Mouse (Mus musculus) heart, adult 11 months (tissue): ENCODE measurements around the gene Hs3st5.

ENCODE experiments used
- DNase-seq: peaks from one replicate; pipeline ENCODE4 v3.0.0; 2022

The Hs3st5 gene

DNA sequence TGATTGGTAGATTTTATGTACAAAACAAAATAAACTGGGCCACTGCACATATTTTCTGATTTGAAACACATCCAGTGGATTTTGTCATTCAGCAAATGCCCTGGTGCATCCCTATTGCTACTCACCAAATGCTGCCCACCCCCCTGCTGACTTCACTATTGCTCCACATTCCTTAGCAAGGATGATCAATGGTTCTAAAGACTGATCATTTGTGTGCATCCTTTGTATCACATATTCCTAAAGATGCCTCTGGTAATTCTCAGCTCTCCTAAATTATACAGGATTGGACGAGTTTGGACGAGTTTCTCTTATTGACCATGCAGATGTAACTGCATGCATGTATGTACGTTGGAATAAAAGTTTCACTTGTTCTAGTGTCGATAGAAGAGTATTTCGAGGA is 52.1 kb downstream of the Hs3st5 start:
- DNase-seq = no peak

DNA sequence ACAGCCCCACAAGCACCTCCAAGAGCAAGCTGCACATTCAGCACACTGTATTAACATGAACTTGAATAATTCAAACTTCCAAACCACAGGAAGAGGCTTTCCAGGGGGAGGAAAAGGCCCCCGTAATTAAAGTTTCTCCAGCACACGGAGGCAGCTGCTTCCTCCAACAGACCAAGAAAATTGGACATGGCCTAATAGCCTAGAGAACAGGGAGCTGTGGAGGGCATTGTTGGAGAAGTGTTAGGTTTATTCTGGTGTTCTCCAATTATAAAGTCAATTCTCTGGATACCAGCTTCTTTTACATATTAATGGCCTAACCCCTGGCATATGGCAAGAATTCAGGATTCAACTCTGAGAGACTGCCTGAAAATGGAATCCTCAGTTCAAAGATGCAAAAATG is 60.6 kb downstream of the Hs3st5 start:
- no peak for DNase-seq

DNA sequence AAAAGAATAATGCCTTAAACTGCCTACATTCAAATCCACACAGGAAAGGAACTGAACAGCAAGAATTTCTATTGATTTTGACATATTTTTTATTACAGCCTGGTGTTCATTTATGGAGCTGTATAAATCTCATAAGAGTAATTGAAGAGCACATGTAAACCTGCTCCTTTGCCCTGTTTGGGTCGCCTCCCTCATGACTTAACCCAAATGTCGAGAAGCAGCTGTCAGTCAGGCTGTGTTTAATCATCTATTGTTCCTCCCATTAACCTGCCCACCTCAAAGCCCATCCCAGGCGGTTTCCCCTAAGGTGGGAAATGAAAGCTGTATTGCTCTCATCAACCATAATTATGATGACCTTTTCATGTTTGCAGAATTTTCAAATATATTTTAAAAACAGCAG is 65.9 kb downstream of the Hs3st5 start:
- DNase-seq = no peak

DNA sequence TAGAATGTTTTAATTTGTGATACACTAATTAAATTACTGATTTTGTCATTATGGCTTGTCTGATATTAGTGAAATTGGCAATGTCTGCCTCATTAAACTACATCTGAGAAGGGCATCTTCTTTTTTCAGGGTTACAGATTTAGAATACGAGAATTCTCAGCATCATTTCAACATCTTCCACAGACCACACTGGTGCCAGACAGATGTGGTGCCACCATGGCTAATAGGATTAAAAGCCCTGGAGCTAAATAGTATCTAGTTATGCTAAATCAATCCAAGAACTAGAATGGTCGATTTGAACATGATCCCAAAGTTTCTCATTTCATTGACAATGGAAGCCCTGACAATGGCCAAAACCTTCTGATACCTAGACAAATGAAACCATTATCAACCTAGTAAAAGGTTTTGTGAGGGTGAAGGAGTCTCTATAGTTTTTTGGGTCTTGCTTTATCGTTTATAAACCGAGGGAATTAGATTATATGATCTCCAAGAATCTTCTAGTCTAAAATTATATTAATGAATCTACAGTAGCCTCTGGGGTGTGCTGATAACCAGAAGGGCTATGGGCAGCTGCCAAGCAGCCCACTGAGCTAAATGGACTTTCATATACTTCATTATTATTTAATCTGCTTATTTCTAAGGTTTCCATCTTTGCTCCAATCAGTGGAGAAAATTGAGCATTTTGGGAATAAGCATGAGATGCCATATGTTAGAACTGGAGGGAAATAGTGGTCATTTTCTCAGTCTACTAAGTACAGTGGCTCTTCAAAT is 71.9 kb downstream of the Hs3st5 start:
- DNase-seq = no peak

DNA sequence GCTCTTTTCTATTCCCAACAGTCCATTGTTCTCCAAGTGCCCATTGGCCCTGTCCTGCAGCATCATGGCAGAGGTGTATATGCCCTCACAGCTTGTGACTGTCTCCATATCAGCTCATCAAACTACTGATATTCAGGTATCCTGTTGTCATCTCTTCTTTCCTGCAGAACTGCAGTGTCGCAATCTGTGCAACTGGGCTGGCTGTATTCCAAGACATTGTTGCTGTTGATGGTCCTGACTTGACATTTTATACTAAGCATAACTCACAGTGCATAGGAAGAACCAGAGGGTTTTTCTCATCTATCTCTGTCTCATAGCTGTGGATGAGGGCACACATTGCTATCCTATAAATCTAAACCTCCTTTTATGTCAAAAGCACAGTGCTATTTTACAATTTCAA is 103.8 kb downstream of the Hs3st5 start:
- DNase-seq = no peak

DNA sequence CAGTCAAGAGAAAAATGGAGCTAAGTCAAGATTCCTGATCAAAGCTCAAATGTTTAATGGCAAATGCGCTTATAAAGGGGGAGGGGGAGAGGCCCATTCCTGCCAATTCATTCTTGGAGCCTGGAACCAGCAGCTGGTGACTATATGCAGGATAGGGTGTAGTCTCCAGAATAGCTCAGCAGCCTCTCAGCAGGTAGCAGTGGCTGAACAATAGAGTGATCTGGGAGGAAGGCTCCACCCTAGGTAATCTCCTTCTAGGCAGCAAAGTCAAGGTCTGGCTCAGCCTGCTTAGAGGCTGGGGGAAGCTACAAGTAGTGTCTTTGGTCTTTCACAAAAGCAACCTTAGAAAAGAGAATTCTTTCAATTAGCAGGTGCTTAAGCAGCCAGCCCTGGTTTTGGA is 104.8 kb downstream of the Hs3st5 start:
- DNase-seq = peak; percentile 75

DNA sequence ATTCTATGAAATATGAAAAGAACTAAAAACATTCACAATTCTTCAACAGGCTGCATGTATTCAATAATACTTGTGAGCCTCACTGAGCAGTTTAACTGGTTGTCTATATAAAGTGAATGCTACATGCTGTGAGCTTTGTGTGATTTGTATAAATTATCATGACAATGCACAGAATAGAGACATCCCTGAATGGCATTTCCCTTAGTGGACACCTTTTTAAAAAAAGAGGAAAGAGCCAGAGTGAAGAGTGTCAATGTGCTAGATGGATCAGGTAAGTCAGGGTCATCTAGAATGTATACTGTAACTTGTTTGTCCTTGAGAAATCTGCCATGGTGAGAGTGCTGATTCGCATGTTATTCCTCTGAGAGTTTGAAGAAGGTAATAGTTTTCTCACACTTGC is 116.4 kb downstream of the Hs3st5 start:
- no peak for DNase-seq

DNA sequence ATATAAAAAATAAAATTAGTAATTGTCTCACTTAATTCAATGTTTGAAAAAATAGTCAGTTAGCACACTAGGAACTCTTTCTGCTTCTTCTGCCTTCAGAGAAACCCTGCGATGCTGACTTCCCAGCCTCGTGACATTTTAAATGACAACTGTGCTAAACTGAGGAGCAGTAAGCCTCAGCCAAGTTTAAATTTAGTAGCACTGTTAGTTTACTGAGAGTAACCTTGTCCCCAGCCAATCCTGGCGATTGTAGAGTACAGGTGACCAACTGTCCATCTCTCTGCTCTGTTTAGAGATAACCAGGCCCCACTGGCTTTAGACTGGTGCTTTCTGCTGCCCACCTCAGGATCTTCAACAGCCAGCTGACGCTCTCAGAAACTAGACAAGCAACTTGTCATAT is 121.3 kb downstream of the Hs3st5 start:
- peak; percentile 97 for DNase-seq

DNA sequence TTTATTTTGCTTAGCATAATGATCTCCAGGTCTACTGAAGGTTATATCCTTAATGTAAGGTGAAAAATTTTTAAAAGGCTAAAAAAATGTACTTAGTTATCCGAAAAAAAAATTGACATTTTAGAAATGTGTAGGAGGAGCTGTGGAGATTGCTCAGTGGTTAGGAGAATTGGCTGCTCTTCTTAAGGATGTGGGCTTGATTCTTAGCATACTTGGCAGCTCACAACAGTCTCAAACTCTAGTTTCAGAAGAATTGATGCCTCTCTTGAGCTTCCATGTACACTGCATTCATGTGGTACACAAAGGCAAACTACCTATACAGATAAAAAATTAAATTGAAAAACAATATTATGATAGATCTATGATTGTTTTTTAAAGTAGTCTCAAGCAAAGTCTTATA is 125.1 kb downstream of the Hs3st5 start:
- DNase-seq = no peak

DNA sequence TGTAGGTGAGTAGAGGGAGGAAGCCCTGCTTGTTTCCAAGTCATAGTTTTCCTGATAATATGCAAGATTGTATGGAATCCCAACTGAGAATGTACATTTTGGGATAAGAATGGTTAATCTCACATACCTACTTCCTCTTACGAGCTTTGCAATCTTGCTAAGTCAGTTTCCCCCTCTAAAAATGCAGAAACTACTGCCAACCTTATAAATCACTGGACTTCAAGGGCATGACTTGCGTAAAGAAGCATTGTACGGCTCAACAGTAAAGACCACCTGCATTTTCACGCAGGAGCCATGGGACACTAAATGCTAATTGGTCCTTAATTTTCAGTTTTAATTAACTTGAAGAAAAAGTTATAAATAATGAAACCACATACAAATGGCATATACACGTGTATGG is 144.0 kb downstream of the Hs3st5 start:
- DNase-seq = no peak

DNA sequence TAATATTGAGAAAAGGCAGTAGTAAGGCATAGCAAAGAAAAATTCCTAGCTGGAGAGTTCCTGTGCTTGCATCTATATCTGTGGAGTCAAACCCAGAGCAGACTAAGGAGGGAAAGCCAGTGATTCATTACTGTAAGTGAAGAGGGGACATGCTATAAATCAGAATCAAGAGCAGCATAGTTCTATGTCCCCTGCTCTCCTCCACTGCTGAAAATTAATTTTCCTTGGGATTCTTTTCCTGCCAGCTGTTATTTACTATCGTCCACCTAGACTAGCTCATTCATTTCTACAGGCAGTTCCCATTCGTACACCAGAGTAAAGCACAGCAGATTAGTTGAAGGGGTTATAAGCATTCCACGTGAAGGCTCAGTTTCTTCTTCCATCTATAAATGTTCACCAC is 207.4 kb downstream of the Hs3st5 start:
- no peak for DNase-seq

DNA sequence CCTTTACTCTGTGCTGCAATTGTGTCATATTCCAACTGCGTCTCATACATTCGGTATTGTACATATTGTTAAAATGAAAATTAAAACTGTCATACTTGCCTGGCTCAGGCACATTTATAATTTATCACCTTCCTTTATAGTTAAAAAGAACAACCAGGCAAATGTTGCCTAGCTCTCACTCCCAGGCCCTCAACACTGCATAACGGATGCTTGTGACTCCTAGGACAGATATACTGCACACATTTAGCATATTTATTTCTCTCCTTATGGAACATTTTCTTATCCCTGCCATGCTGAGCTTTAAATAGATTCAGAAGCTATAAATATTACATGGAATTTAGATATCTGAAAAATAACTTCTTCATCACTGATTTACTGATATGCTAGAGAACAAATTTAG is 219.6 kb downstream of the Hs3st5 start:
- DNase-seq = no peak

DNA sequence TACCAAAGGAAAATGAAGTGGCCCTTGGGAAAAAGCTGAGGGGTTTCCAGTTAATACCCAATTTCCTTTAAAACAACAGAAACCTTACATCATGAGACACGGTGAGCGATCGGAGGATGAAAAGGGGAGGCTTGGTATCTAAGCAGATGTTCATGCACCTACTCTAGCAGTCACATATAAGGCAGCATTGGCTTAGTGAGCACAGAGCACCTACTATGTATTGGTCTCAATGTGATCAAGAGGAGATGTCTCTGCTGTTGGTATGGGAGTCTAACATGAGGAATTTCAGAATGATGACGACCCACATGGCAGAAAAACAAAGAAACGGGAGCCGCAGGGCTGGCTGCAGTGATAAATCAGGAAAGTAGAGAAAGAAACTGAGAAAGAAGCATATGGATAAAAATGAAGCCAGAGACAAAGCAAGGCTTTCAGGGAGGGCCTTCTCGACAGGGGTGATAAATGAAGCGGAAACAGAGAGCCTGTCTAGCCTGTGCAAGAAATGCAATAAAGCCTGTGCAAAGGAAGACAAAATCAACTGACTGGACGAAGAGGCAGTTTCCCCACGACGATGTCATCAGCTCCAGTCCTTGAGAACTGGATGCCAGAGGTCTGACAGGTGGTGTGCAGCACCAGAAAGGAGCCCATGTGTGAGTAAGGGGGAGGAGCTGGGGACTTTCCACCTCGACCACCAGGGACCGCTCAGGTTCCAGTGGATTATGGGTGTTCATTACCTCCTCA is 222.9 kb downstream of the Hs3st5 start:
- DNase-seq = no peak

DNA sequence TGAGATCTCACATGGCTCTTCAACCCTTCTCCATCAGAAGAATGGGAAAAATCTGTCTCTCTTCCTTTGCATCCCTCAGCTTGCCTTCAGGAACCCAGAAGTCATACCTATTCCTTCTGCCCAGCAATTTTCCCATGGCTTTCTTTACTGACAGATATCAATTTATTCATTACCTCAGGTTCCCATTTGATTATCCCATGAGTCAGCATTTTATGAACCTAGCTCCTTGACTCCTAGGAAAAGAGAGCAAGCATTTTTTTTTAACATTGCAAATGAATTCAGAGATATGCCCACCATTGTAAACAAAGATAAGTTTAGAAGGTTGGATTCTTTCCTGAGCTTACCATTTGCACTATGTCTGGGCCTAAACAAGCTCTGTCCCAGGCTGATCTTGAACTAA is 232.8 kb downstream of the Hs3st5 start:
- DNase-seq = no peak

DNA sequence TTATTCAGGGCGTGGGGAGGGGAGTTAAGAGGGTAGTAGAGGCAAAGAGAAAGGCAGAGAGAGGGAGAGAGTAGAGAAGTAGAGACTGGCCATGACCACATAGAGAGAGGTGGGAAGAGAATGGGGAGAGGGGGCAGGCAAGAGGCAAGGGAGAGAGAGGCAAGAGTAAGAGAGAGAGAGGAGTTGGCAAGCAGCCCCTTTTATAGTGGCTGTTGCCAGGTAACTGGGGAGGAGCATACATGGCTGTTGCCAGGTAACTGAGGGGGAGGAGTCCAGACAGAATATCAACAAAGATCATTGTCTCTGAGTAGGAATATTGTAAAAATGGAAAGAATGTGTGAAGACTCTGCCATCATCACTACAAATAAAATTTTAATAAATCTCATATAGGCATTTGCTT is 243.4 kb downstream of the Hs3st5 start:
- DNase-seq = no peak

DNA sequence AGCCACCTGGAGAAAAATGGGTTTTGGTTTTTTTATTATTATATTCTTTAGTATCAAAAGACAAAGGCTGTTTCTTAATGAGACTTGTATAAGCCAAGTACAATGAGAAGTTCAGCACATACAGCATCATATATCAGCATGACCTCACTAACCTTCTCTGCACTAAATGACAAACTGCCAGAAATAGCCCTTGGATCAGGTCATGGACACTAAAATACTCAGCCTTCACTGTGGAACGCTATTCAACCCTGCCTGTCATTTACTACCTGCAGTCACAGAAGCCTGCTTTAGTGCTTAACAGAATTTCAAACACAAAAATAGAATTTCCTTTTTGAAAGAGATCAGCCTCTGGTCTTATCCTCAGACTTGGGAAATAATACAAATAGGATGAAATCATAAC is 247.9 kb downstream of the Hs3st5 start:
- peak; percentile 81 for DNase-seq

DNA sequence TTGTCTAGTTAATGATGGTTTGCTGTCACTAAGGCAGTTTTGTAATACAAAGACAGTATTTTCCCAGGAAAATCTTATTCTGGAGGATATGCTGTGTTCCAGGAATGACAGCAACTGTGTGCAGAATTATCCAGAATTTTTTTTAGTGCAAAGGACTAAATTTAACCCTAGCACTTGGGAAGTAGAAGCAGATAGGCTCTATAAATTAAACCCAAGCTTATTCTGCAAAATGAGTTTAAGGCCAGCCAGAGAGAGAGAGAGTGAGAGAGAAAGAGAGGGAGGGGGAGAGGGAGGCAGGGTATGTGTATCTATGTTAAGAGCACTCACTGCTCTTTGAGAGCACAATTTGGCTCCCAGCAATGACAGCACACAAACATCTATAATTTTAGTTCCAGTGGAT is 267.0 kb downstream of the Hs3st5 start:
- DNase-seq = no peak

DNA sequence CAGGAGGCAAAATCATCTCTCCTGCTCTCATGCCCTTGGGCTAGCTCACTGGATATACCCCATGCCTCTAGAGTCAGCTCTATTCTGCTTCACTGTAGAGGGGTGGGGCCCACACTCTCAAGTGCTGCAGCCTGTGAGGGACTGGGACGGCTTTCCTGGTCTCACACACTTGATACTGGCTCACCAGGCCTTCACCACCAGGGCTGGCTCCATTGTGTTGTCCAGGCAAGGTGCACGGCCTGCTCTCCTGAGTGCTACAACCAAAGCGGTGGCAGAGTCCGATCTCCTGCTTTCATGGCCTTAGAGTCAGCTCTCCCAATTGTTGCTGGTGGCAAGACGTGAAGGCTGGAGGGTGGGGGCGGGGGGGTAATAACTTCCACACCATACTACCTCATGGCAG is 268.3 kb downstream of the Hs3st5 start:
- peak; percentile 82 for DNase-seq

DNA sequence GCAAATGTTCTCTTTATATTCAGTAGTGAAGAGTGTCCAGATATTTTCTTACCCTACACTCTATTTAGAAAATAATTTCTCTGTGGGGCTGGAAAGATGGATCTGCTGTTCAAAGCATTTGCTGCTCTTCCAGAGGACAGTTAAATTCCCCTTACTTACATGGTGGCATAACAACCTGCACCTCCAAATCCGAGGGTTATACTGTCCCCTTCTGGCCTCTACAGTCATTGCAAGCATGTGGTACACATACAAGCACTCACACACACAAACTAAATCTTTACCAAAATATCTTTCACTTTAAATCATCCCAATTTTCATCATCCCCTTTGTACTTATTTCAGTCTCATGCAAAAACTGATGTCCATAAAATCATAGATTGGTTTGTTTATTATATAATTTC is 275.0 kb downstream of the Hs3st5 start:
- no peak for DNase-seq

DNA sequence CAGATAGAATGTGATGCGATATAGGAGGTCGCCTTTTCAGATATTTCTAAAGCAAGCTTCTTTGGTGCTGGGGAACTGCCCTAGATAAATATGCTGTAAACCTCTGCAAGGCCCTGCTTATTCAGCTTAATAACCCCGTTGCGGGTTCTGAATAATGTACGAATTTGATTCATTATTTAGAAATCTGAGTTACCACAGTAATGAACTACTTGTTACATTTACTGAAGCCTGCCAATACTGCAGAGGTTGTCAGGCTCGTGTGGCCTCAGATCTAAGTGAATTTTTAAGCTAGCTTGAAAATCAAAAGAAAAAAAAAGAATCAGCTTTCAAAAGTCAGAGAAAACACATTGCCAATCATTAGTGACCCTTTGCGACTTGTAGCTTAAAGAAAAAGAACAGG is 280.4 kb downstream of the Hs3st5 start:
- no peak for DNase-seq

DNA sequence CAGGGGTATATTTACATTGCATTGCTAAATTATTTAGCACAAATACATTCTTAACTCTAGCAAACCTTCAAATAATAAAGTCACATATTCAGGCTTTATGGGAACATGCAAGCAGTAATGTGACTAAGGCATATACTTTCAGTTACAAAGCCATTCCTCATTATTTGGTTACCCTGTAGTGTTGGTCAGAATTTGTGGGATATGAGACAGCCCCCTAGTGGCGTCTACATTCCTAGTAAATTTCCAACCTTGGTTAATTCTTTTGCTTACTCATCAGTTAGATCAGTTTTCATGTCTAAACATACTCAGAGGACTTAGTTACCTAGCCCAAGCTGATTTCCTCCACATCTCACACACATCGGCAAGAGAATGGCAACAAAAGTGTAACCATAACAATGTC is 285.2 kb downstream of the Hs3st5 start:
- DNase-seq = no peak

DNA sequence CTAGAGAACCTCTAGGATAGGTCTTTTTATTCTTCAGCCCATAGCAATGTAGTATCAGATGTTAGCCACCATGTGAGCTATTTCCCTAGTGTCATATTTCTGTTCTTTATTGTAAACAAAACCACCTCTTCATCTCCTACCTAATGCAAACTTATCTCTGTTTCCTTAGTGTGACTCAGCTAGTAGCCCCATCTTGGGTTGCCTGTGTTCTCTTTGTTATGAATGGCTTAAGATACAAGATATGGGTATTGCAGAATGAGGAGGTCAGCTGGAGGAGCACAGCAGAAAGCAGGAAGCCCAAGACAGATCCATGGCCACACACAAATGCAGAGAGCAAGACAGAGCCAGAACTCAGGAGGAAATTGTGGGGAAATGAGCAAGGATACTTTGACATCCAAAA is 288.7 kb downstream of the Hs3st5 start:
- DNase-seq = no peak

DNA sequence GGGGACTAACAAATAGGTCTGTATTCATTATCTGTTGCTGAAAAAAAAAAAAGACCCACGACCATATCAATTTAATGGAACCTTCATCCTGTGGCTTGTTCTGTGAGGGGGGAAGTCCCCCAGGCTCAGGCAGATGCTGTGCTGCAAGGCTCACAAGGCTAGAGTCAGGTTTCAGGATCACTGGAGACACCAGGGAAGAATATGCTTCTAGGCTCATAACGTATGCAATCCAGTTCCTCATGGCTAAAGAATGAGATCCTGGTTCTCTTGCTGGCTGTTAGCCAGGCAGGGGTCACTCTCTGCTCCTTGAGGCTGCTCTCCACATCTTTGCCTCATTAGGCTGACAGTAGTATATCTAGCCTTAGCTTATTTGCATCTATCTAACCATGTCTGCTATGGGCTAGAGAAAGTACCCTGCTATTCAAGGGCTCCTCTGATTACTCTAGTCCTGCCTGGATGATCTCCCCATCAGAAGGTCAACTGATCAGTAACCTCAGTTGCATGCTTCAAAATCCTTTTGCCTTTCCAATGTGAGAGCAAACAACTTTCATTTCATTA is 294.4 kb downstream of the Hs3st5 start:
- DNase-seq = no peak

DNA sequence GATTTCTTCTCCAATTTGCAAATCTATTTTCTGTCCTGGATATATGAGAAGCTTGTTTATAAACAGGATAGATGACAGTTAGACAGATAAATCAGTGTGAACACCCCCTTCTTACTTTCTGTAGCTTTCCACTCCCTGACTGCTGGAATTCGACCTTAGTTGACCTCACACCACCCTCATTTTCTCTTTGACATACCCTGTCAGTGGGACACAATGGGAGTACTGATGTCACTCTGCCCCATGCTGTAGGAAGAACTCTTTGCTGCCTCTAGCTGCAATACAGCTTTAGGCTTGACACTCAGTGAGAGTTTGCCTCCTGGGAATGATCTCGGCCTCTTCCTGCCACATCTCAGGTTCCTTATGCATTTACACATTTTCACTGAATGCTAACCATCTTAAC is 297.1 kb downstream of the Hs3st5 start:
- no peak for DNase-seq

DNA sequence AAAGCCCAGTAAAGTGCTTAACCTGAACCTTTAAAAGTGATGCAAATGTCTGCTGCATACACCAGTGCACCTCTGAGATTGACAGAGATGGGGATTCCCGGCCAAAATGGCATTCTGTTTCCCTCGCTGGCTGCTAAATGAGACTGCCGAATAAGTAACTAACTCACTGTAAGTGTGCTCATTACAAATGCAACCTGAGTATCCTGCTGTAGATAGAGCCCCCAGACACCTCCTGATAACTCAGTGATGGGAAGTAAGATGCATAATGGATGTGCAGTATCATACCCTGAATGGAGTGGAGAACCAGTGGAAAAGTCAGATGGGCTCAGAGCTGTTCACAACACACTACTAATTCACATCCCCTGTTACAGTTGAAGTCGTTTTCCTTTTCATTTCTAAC is 298.7 kb downstream of the Hs3st5 start:
- no peak for DNase-seq
